Mouse (Mus musculus) hindbrain, embryonic 14.5 days (tissue): Measurements from ENCODE around the gene Mtr. TPM values are rescaled to one million over a fixed set of nuclear protein-coding genes. Genes with fewer than 3 reads are reported as not detected.

Experiments
- ATAC-seq: fragments of 200-750 bp; cut with Nextera tagmentation; 2 replicates; pipeline ENCODE4 v1.8.0; 2017; ENCODE audit warnings: moderate number of reproducible peaks, mild to moderate bottlenecking, moderate TSS enrichment, moderate library complexity; ENCODE audit not compliant: low FRiP score
- DNase-seq: peaks from one replicate; pipeline ENCODE4 v3.0.0-alpha.2; 2015; ENCODE audit warnings: low spot score
- H3K27ac ChIP-seq: fragments of 300-500 bp; sonication (generic); 2 replicates; pipeline ENCODE4 v1.5.1; 2014; ENCODE audit warnings: mild to moderate bottlenecking, moderate library complexity
- H3K27me3 ChIP-seq: fragments of 300-500 bp; sonication (generic); 2 replicates; pipeline ENCODE4 v1.6.1; 2014; ENCODE audit warnings: mild to moderate bottlenecking, low read length, mixed read lengths; ENCODE audit not compliant: control insufficient read depth, insufficient read depth
- H3K36me3 ChIP-seq: fragments of 300-500 bp; sonication (generic); replicated peaks from 2 replicates; pipeline ENCODE4 v1.6.1; 2014; ENCODE audit not compliant: control insufficient read depth, insufficient read depth
- H3K4me1 ChIP-seq: fragments of 300-500 bp; sonication (generic); replicated peaks from 2 replicates; pipeline ENCODE4 v1.6.1; 2014; ENCODE audit warnings: antibody characterized with exemption, low read length, mixed read lengths; ENCODE audit not compliant: control insufficient read depth, insufficient read depth
- H3K4me2 ChIP-seq: fragments of 300-500 bp; sonication (generic); replicated peaks from 2 replicates; pipeline ENCODE4 v1.6.1; 2014; ENCODE audit warnings: mild to moderate bottlenecking, moderate library complexity
- H3K4me3 ChIP-seq: fragments of 300-500 bp; sonication (generic); replicated peaks from 2 replicates; pipeline ENCODE4 v1.5.1; 2014; ENCODE audit warnings: mild to moderate bottlenecking, low read length
- H3K9ac ChIP-seq: fragments of 300-500 bp; sonication (generic); 2 replicates; pipeline ENCODE4 v1.6.1; 2014
- H3K9me3 ChIP-seq: fragments of 300-500 bp; sonication (generic); 2 replicates; pipeline ENCODE4 v1.6.1; 2016; ENCODE audit warnings: low read length; ENCODE audit not compliant: control insufficient read depth
- WGBS: fragments of 180-500 bp; shearing (Covaris S2); extraction: QIAGEN DNeasy Blood & Tissue Kit; methylation state at CpG from one replicate; pipeline ENCODE4 v1.1.7; 2014; 5-methylcytosine and 5-hydroxymethylcytosine counted together
- polyA plus RNA-seq: library from polyadenylated mRNA; unstranded; fragments of >200 nt; fragmentation: Nextera tagmentation; extraction: Ambion mirVana; gene quantifications from 2 replicates; pipeline ENCODE4 v1.2.1, GENCODE M21; 2014

The Mtr gene
- polyA plus RNA-seq, 1 experiment from 2014 or later: 5.0 TPM

- H3K4me3 ChIP-seq: no peak overlapping the region
- no peaks in the 10 kb centered on the region for H3K4me1 ChIP-seq
- WGBS: 91% methylated on average over 11 of the region's 11 CpGs
- ATAC-seq: no peak
- H3K27ac ChIP-seq: no peak overlapping the region
- peaks cover 18% of the 10 kb centered on the region; the same call in 1 of the 2 replicates for H3K36me3 ChIP-seq
- H3K9ac ChIP-seq: no peak overlapping the region
- no peak for DNase-seq
- H3K27me3 ChIP-seq: no peaks in the 10 kb centered on the region
- no peak overlapping the region for H3K4me2 ChIP-seq
- H3K9me3 ChIP-seq: no peaks in the 10 kb centered on the region
Observed at GRCm38 (mm10) chr13:12188804-12189203, 69.1 kb downstream of the Mtr start.

GRCm38 (mm10) chr13:12179481-12179880 is 78.4 kb downstream of the Mtr start:
- H3K4me2 ChIP-seq: no peak overlapping the region
- no peaks in the 10 kb centered on the region for H3K9me3 ChIP-seq
- no peak overlapping the region for H3K9ac ChIP-seq
- DNase-seq (no peak), ATAC-seq (no peak)
- no peaks in the 10 kb centered on the region for H3K27me3 ChIP-seq
- no peak overlapping the region for H3K27ac ChIP-seq
- H3K4me1 ChIP-seq: no peaks in the 10 kb centered on the region
- no peaks in the 10 kb centered on the region for H3K36me3 ChIP-seq
- 65% methylated on average over 8 of the region's 8 CpGs for WGBS
- H3K4me3 ChIP-seq: no peak overlapping the region

- H3K9me3 ChIP-seq: no peaks in the 10 kb centered on the region
- no peak overlapping the region for H3K4me3 ChIP-seq
- no peaks in the 10 kb centered on the region for H3K27me3 ChIP-seq
- H3K9ac ChIP-seq: no peak overlapping the region
- 25% methylated on average over 3 of the region's 3 CpGs for WGBS
- no peak overlapping the region for H3K4me2 ChIP-seq
- H3K4me1 ChIP-seq: no peaks in the 10 kb centered on the region
- no peak for DNase-seq
- H3K27ac ChIP-seq: no peak overlapping the region
- no peaks in the 10 kb centered on the region for H3K36me3 ChIP-seq
- ATAC-seq: no peak
Observed at GRCm38 (mm10) chr13:12176761-12177160, 81.2 kb downstream of the Mtr start.

- no peaks in the 10 kb centered on the region for H3K36me3 ChIP-seq
- H3K9ac ChIP-seq: no peak overlapping the region
- 35% methylated on average over 16 of the region's 16 CpGs for WGBS
- no peak overlapping the region for H3K4me2 ChIP-seq
- DNase-seq: no peak
- H3K27me3 ChIP-seq: no peaks in the 10 kb centered on the region
- no peak overlapping the region for H3K4me3 ChIP-seq
- H3K4me1 ChIP-seq: no peaks in the 10 kb centered on the region
- ATAC-seq: no peak
- no peak overlapping the region for H3K27ac ChIP-seq
- H3K9me3 ChIP-seq: no peaks in the 10 kb centered on the region
Observed at GRCm38 (mm10) chr13:12175988-12176736, 81.8 kb downstream of the Mtr start.

GRCm38 (mm10) chr13:12167276-12167675 is 90.6 kb downstream of the Mtr start:
- H3K4me1 ChIP-seq: peaks cover 8% of the 10 kb centered on the region; the same call in 1 of the 2 replicates
- ATAC-seq: no peak
- H3K4me2 ChIP-seq: no peak overlapping the region
- no peak overlapping the region for H3K27ac ChIP-seq
- 88% methylated on average over 9 of the region's 9 CpGs for WGBS
- no peak overlapping the region for H3K9ac ChIP-seq
- H3K27me3 ChIP-seq: no peaks in the 10 kb centered on the region
- no peak overlapping the region for H3K4me3 ChIP-seq
- no peaks in the 10 kb centered on the region for H3K9me3 ChIP-seq
- DNase-seq: no peak
- H3K36me3 ChIP-seq: no peaks in the 10 kb centered on the region

- DNase-seq: no peak
- no peak overlapping the region; the same call in 1 of the 2 replicates for H3K9ac ChIP-seq
- 12% methylated on average over 6 of the region's 6 CpGs for WGBS
Observed at GRCm38 (mm10) chr13:12166386-12166785, 91.5 kb downstream of the Mtr start.

GRCm38 (mm10) chr13:12165461-12166058 is 92.4 kb downstream of the Mtr start:
- Histone ChIP-seq H3K9me3 (no peaks in the 10 kb centered on the region), H3K36me3 (no peaks in the 10 kb centered on the region), H3K27me3 (no peaks in the 10 kb centered on the region), H3K4me3 (no peak overlapping the region), H3K4me1 (peaks cover 8% of the 10 kb centered on the region; the same call in 1 of the 2 replicates), H3K9ac (no peak overlapping the region), H3K27ac (no peak overlapping the region), H3K4me2 (no peak overlapping the region)
- DNase-seq: no peak
- no peak for ATAC-seq
- whole genome bisulfite sequencing: 62% methylated on average over 8 of the region's 8 CpGs

More at GRCm38 (mm10) chr13:12166386-12166785, 91.5 kb downstream of the Mtr start:
- H3K4me2 ChIP-seq: no peak overlapping the region
- H3K27me3 ChIP-seq: no peaks in the 10 kb centered on the region
- no peak overlapping the region for H3K4me3 ChIP-seq
- H3K36me3 ChIP-seq: no peaks in the 10 kb centered on the region
- no peak for ATAC-seq
- H3K27ac ChIP-seq: no peak overlapping the region
- H3K9me3 ChIP-seq: no peaks in the 10 kb centered on the region
- H3K4me1 ChIP-seq: peaks cover 8% of the 10 kb centered on the region; the same call in 1 of the 2 replicates

- Histone ChIP-seq H3K27me3 (no peaks in the 10 kb centered on the region), H3K4me3 (no peak overlapping the region), H3K27ac (no peak overlapping the region), H3K9ac (no peak overlapping the region), H3K36me3 (no peaks in the 10 kb centered on the region), H3K4me2 (no peak overlapping the region), H3K4me1 (peaks cover 11% of the 10 kb centered on the region; the same call in 1 of the 2 replicates), H3K9me3 (no peaks in the 10 kb centered on the region)
- ATAC-seq: no peak
- WGBS: 95% methylated on average over 4 of the region's 4 CpGs
- DNase-seq: no peak
Observed at GRCm38 (mm10) chr13:12162457-12162856, 95.5 kb downstream of the Mtr start.

GRCm38 (mm10) chr13:12160121-12160475 is 97.8 kb downstream of the Mtr start:
- H3K36me3 ChIP-seq: no peaks in the 10 kb centered on the region
- H3K9ac ChIP-seq: no peak overlapping the region
- peak; percentile 32 for DNase-seq
- 0 out of 2 replicates have a peak, but pooled peaks cover 3% of the 10 kb centered on the region for H3K4me1 ChIP-seq
- no peak overlapping the region for H3K4me3 ChIP-seq
- 57% methylated on average over 3 of the region's 3 CpGs for WGBS
- H3K27ac ChIP-seq: no peak overlapping the region
- no peaks in the 10 kb centered on the region for H3K27me3 ChIP-seq
- ATAC-seq: peak; percentile 62; the same call in 1 of the 2 replicates
- H3K4me2 ChIP-seq: no peak overlapping the region
- no peaks in the 10 kb centered on the region for H3K9me3 ChIP-seq
